Mouse (Mus musculus) G1E (cell line): ENCODE measurements around the gene Amdhd2.

Experiments
- CTCF ChIP-seq: IDR thresholded peaks from 2 replicates; pipeline ENCODE4 v1.5.1; 2012; ENCODE audit warnings: low read depth, low read length, inconsistent platforms, mixed read lengths
- GATA1 ChIP-seq: IDR thresholded peaks from 2 replicates; pipeline ENCODE4 v1.6.1; 2012; ENCODE audit warnings: borderline replicate concordance, low read length, inconsistent platforms, mixed read lengths
- GATA2 ChIP-seq: IDR thresholded peaks from 2 replicates; pipeline ENCODE4 v1.6.1; 2012; ENCODE audit warnings: low read depth, low read length, inconsistent platforms, borderline replicate concordance
- POLR2AphosphoS5 ChIP-seq: IDR thresholded peaks from 2 replicates; pipeline ENCODE4 v1.6.1; 2012; ENCODE audit warnings: low read depth, low read length, inconsistent platforms; ENCODE audit not compliant: insufficient replicate concordance
- TAL1 ChIP-seq: conservative IDR thresholded peaks from 2 replicates; pipeline ENCODE4 v1.6.1; 2012; ENCODE audit warnings: low read depth, low read length, inconsistent platforms, mixed read lengths

DNA sequence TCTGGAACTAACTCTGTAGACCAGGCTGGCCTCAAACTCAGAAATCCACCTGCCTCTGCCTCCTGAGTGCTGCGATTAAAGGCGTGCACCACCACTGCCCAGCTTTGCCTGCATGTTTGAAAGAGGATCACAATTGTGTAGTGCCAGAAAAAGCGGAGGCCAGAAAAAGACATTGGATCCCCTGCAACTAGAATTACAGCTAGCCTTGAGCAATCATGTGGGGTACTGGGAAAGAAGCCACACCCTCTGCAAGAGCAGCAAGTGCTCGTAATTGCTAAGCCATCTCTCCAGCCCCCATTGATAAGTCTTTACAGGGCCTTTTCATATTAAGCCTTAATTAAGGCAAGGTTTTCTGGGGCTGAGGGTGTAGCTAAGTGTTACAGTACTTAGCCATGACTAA is 27.9 kb upstream of the Amdhd2 start:
- TF ChIP-seq CTCF, result no peak
- no peak for TF ChIP-seq POLR2AphosphoS5
- no peak for TF ChIP-seq GATA1
- TF ChIP-seq TAL1, result no peak
- TF ChIP-seq GATA2, result no peak
